Mouse (Mus musculus): ENCODE measurements at regions not wholly inside any gene's neighbourhood (a gene's known extent, or its start where the extent isn't known, plus 50 kb on each side); places are given as distances from the start of the nearest gene placed in this dataset.
A peak's percentile ranks its signal among the peaks of the same experiment; 100 is the strongest.

GRCm38 (mm10) chr19:27032621-27033020 is 146.9 kb downstream of the Gm815 start:
- 70% methylated on average over 5 of the region's 5 CpGs for WGBS
- Histone ChIP-seq H3K27me3 (no peaks in the 10 kb centered on the region), H3K4me3 (no peak overlapping the region), H3K4me1 (replicated peaks) (peaks cover 16% of the 10 kb centered on the region), H3K4me2 (no peak overlapping the region), H3K27ac (replicated peaks) (no peak overlapping the region), H3K36me3 (no peaks in the 10 kb centered on the region), H3K9me3 (no peaks in the 10 kb centered on the region), H3K9ac (no peak overlapping the region)
- ATAC-seq (ENCODE audit: low read depth), result no peak

GRCm38 (mm10) chr19:27038298-27038697 is 152.6 kb downstream of the Gm815 start:
- 5% methylated on average over 3 of the region's 3 CpGs for WGBS
- no peak overlapping the region for H3K9ac ChIP-seq
- no peaks in the 10 kb centered on the region for H3K27me3 ChIP-seq
- H3K36me3 ChIP-seq, result no peaks in the 10 kb centered on the region
- H3K4me2 ChIP-seq, result no peak overlapping the region
- H3K4me1 ChIP-seq (replicated peaks), result peaks cover 15% of the 10 kb centered on the region
- peak; percentile 69 for ATAC-seq (ENCODE audit: low read depth)
- no peak overlapping the region for H3K4me3 ChIP-seq
- H3K27ac ChIP-seq (replicated peaks), result peak overlapping the region; percentile 53
- H3K9me3 ChIP-seq, result no peaks in the 10 kb centered on the region

GRCm38 (mm10) chr19:27040321-27041025 is 154.8 kb downstream of the Gm815 start:
- 65% methylated on average over 3 of the region's 3 CpGs for WGBS
- Histone ChIP-seq H3K4me2 (no peak overlapping the region), H3K36me3 (no peaks in the 10 kb centered on the region), H3K9ac (no peak overlapping the region), H3K27ac (replicated peaks) (no peak overlapping the region), H3K4me3 (no peak overlapping the region), H3K27me3 (no peaks in the 10 kb centered on the region), H3K9me3 (no peaks in the 10 kb centered on the region), H3K4me1 (replicated peaks) (peaks cover 15% of the 10 kb centered on the region)
- ATAC-seq (ENCODE audit: low read depth), result no peak

GRCm38 (mm10) chr19:27066449-27067181 is 149.7 kb upstream of the Vldlr start:
- Histone ChIP-seq H3K36me3 (no peaks in the 10 kb centered on the region), H3K9ac (no peak overlapping the region), H3K27me3 (0 out of 2 replicates have a peak, but pooled peaks cover 3% of the 10 kb centered on the region), H3K9me3 (no peaks in the 10 kb centered on the region), H3K4me2 (peak overlapping the region; percentile 34), H3K4me3 (no peak overlapping the region), H3K27ac (replicated peaks) (peak overlapping the region; percentile 38; the same call in 1 of the 2 replicates), H3K4me1 (replicated peaks) (peaks cover 23% of the 10 kb centered on the region)
- peak; percentile 98 for ATAC-seq (ENCODE audit: low read depth)
- WGBS, result 27% methylated on average over 12 of the region's 12 CpGs

- Histone ChIP-seq H3K4me1 (replicated peaks) (0 out of 2 replicates have a peak, but pooled peaks cover 1% of the 10 kb centered on the region), H3K4me2 (no peak overlapping the region), H3K36me3 (no peaks in the 10 kb centered on the region), H3K9ac (no peak overlapping the region), H3K27me3 (0 out of 2 replicates have a peak, but pooled peaks cover 3% of the 10 kb centered on the region), H3K4me3 (no peak overlapping the region), H3K27ac (replicated peaks) (no peak overlapping the region), H3K9me3 (no peaks in the 10 kb centered on the region)
- ATAC-seq (ENCODE audit: low read depth), result no peak
- 72% methylated on average over 3 of the region's 3 CpGs for whole genome bisulfite sequencing
Observed at GRCm38 (mm10) chr19:27073281-27073680, 143.0 kb upstream of the Vldlr start.

- no peak overlapping the region for H3K27ac ChIP-seq (replicated peaks)
- H3K4me1 ChIP-seq (replicated peaks), result no peaks in the 10 kb centered on the region
- no peaks in the 10 kb centered on the region for H3K27me3 ChIP-seq
- no peak for ATAC-seq (ENCODE audit: low read depth)
- WGBS, result 77% methylated on average over 5 of the region's 5 CpGs
- no peaks in the 10 kb centered on the region for H3K36me3 ChIP-seq
- no peak overlapping the region for H3K4me3 ChIP-seq
- no peaks in the 10 kb centered on the region for H3K9me3 ChIP-seq
- no peak overlapping the region for H3K4me2 ChIP-seq
- no peak overlapping the region for H3K9ac ChIP-seq
Observed at GRCm38 (mm10) chr19:27075019-27075418, 141.3 kb upstream of the Vldlr start.

- Histone ChIP-seq H3K36me3 (no peaks in the 10 kb centered on the region), H3K9me3 (no peaks in the 10 kb centered on the region), H3K4me2 (no peak overlapping the region), H3K27ac (replicated peaks) (no peak overlapping the region), H3K4me1 (replicated peaks) (no peaks in the 10 kb centered on the region), H3K27me3 (no peaks in the 10 kb centered on the region), H3K4me3 (no peak overlapping the region), H3K9ac (no peak overlapping the region)
- ATAC-seq (ENCODE audit: low read depth), result no peak
- whole genome bisulfite sequencing, result 81% methylated on average over 4 of the region's 4 CpGs
Observed at GRCm38 (mm10) chr19:27076920-27077512, 139.3 kb upstream of the Vldlr start.

GRCm38 (mm10) chr19:27087344-27087743 is 128.9 kb upstream of the Vldlr start:
- no peak for ATAC-seq (ENCODE audit: low read depth)
- H3K27ac ChIP-seq (replicated peaks), result no peak overlapping the region
- H3K4me1 ChIP-seq (replicated peaks), result no peaks in the 10 kb centered on the region
- H3K36me3 ChIP-seq, result no peaks in the 10 kb centered on the region
- H3K9me3 ChIP-seq, result no peaks in the 10 kb centered on the region
- H3K4me3 ChIP-seq, result no peak overlapping the region
- no peak overlapping the region for H3K9ac ChIP-seq
- 71% methylated on average over 2 of the region's 2 CpGs for WGBS
- H3K27me3 ChIP-seq, result no peaks in the 10 kb centered on the region
- H3K4me2 ChIP-seq, result no peak overlapping the region

- Histone ChIP-seq H3K27ac (replicated peaks) (no peak overlapping the region), H3K4me2 (no peak overlapping the region), H3K36me3 (no peaks in the 10 kb centered on the region), H3K27me3 (no peaks in the 10 kb centered on the region), H3K9me3 (no peaks in the 10 kb centered on the region), H3K4me1 (replicated peaks) (no peaks in the 10 kb centered on the region), H3K4me3 (no peak overlapping the region), H3K9ac (no peak overlapping the region)
- ATAC-seq (ENCODE audit: low read depth), result no peak
- 86% methylated on average over 5 of the region's 5 CpGs for WGBS
Observed at GRCm38 (mm10) chr19:27087833-27088232, 128.5 kb upstream of the Vldlr start.

- H3K36me3 ChIP-seq, result no peaks in the 10 kb centered on the region
- no peak overlapping the region for H3K27ac ChIP-seq (replicated peaks)
- no peak for ATAC-seq (ENCODE audit: low read depth)
- no peaks in the 10 kb centered on the region for H3K27me3 ChIP-seq
- no peaks in the 10 kb centered on the region for H3K4me1 ChIP-seq (replicated peaks)
- no peak overlapping the region for H3K4me3 ChIP-seq
- WGBS, result 90% methylated on average over 1 of the region's 1 CpGs
- no peak overlapping the region for H3K4me2 ChIP-seq
- no peaks in the 10 kb centered on the region for H3K9me3 ChIP-seq
- H3K9ac ChIP-seq, result no peak overlapping the region
Observed at GRCm38 (mm10) chr19:27089099-27089498, 127.2 kb upstream of the Vldlr start.

GRCm38 (mm10) chr19:27091603-27092002 is 124.7 kb upstream of the Vldlr start:
- Histone ChIP-seq H3K9me3 (no peaks in the 10 kb centered on the region), H3K9ac (no peak overlapping the region), H3K36me3 (no peaks in the 10 kb centered on the region), H3K27ac (replicated peaks) (no peak overlapping the region), H3K4me2 (no peak overlapping the region), H3K4me1 (replicated peaks) (peaks cover 9% of the 10 kb centered on the region; the same call in 1 of the 2 replicates), H3K27me3 (no peaks in the 10 kb centered on the region), H3K4me3 (no peak overlapping the region)
- 92% methylated on average over 2 of the region's 2 CpGs for WGBS
- ATAC-seq (ENCODE audit: low read depth), result no peak

GRCm38 (mm10) chr19:27094777-27095478 is 121.4 kb upstream of the Vldlr start:
- Histone ChIP-seq H3K9ac (no peak overlapping the region), H3K4me1 (replicated peaks) (peaks cover 12% of the 10 kb centered on the region), H3K27me3 (no peaks in the 10 kb centered on the region), H3K36me3 (no peaks in the 10 kb centered on the region), H3K4me3 (no peak overlapping the region), H3K9me3 (no peaks in the 10 kb centered on the region), H3K4me2 (peak overlapping the region; percentile 24; the same call in 1 of the 2 replicates), H3K27ac (replicated peaks) (no peak overlapping the region)
- WGBS, result 58% methylated on average over 13 of the region's 13 CpGs
- peak; percentile 56 for ATAC-seq (ENCODE audit: low read depth)

Measured in neural tube, embryonic 13.5 days (tissue).